Mouse (Mus musculus) thymus, adult 18-20 months (tissue): ENCODE data around the gene Taco1.
"Not testable (repeated sequence)": the region's sequence is repeated elsewhere in the genome, so short reads cannot be mapped to it uniquely, and the experiment has no call there.

Source experiments
- DNase-seq, 2 experiments: peaks; one replicate each; pipeline ENCODE4 v3.0.0; 2022; ENCODE audit warnings: mixed read lengths in 2 of 2

The Taco1 gene

GRCm38 (mm10) chr11:106063756-106064155 lies 2.1 kb upstream of the Taco1 start:
- DNase-seq = no peak

GRCm38 (mm10) chr11:106065073-106065922 lies 563 bp upstream of the Taco1 start:
- no peak for DNase-seq

- DNase-seq = not testable (repeated sequence)
Measured at GRCm38 (mm10) chr11:106066616-106067015, 755 bp downstream of the Taco1 start.

GRCm38 (mm10) chr11:106073774-106074173 lies 7.9 kb downstream of the Taco1 start:
- DNase-seq = no peak

GRCm38 (mm10) chr11:106076321-106076720 lies 10.5 kb downstream of the Taco1 start:
- DNase-seq = peak; percentile 14 to 29

GRCm38 (mm10) chr11:106083708-106084701 lies 18.1 kb downstream of the Taco1 start, which contains the start of gene Map3k3:
Gene Map3k3, plus strand, starts transcription at chr11:106084613.
- peak; percentile 99 to 100 for DNase-seq

- peak; percentile 68 to 70 for DNase-seq
Measured at GRCm38 (mm10) chr11:106084911-106085561, 19.2 kb downstream of the Taco1 start.

GRCm38 (mm10) chr11:106098223-106098622 lies 32.4 kb downstream of the Taco1 start:
- DNase-seq = no peak

DNA sequence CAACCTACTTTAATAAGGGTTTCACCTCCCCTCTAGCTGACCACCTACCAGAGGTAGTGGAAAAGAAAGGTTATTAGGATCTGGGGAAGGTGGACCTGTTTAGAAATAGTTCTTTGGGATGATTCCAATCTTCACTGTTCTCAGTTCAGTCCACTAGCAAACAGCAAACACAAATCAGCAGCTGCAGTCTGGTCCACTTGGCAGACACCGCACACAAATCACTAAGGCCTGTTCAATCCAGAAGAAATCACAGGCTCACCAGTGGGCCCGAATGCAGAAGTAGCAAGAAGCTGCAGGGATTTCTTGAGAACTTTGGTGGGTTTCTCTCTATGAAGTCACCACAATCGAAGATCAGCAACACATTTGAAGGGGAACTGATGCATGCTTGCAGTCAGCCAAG lies 37.0 kb downstream of the Taco1 start:
- DNase-seq = no peak

DNA sequence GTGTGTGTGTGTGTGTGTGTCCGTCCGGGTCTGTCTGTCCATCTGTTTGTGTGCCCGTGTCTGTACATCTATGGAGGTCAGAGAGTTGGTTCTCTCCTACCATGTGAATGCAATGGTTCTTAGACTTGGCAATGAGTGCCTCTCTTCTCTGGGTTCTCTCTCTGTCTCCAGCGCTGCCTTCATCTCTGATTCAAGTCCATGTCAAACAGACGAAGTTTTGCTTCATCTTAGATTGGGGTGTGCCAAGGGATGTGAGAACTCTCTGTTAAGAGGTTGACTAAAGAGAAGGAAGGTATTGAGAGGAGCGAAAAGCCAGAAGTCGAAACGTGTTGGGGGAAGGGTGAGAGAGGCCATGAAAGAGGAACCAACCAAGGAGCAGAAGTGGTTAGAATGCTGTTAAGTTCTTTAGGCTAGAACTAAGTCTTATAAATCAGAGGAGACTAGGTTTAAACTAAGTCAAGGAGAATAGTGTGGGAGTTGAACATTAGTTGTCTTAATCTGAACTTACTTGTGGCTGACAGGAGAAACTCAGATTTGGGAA lies 40.3 kb downstream of the Taco1 start:
- no peak for DNase-seq

DNA sequence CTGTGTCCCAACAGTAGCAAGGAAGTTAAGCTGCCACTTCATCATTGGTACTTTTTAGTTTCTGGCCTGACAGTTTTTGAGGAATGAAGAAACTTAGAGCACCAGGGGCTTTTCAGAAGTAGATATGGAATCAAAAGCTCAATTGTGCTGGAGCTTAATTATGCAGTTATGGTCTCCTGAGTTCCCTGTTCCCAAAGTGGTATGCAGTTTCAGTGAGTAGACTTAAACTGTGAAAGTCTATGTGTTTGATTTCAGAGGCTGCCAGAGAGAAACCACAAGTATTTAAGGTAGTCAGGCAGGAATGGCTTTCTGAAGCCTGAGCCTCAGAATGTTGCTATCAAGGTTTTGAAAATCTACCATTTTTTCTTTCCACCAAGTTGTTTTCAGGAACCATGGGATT lies 45.8 kb downstream of the Taco1 start:
- DNase-seq = no peak

GRCm38 (mm10) chr11:106122221-106122620 lies 56.4 kb downstream of the Taco1 start:
- DNase-seq = no peak

GRCm38 (mm10) chr11:106122736-106123135 lies 56.9 kb downstream of the Taco1 start:
- peak; percentile 5 to 32 for DNase-seq
